Mouse (Mus musculus) small intestine, adult 2 months (tissue): Measurements from ENCODE around the gene Itgb3.

Experiments used
- CTCF ChIP-seq: fragments of 200-500 bp; IDR thresholded peaks from 2 replicates; pipeline ENCODE4 v1.5.1; 2012; ENCODE audit warnings: low read depth, mild to moderate bottlenecking, control low read depth, inconsistent platforms, low read length, moderate library complexity, mixed read lengths; ENCODE audit not compliant: insufficient replicate concordance, insufficient read length; ENCODE audit errors: extremely low read depth
- POLR2A ChIP-seq: fragments of 200-500 bp; IDR thresholded peaks from 2 replicates; pipeline ENCODE4 v1.6.1; 2012; ENCODE audit warnings: low read depth, mild to moderate bottlenecking, control low read depth, inconsistent platforms, low read length, moderate library complexity

DNA sequence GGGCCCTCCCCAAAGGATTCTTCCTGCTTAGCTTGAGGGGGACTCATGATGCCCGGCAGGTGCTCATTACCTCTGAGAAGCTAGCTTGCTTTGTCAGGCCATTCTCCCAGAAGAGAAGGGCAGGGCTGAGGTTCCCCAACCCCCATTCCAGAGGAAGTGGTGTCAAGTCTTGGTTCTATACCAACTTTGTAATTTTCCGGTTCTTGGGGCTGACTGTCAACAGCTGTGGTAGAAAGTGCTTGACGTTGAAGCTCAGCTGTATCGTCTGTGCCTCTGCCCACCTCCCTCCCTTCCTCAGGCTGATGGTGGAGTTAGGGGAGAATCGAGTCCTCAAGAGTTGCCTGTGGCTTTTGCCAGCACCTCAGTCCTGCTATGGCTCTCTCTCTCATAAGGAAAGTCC lies 59.6 kb downstream of the Itgb3 start:
- TF ChIP-seq CTCF (no peak), POLR2A (no peak)
